Mouse (Mus musculus) erythroblast, embryonic 14.5 days (primary cell): ENCODE data around the gene Kcnq2. TPM values are rescaled to one million over a fixed set of nuclear protein-coding genes. Genes with fewer than 3 reads are reported as not detected.

Experiments used
- H3K27me3 ChIP-seq: 2 replicates; pipeline ENCODE4 v1.6.1; 2012; ENCODE audit warnings: inconsistent platforms; ENCODE audit not compliant: control insufficient read depth
- H3K36me3 ChIP-seq: 2 replicates; pipeline ENCODE4 v1.6.1; 2012; ENCODE audit warnings: mild to moderate bottlenecking, inconsistent platforms; ENCODE audit not compliant: control insufficient read depth
- H3K4me1 ChIP-seq: 2 replicates; pipeline ENCODE4 v1.6.1; 2012; ENCODE audit warnings: inconsistent platforms; ENCODE audit not compliant: control insufficient read depth
- H3K4me3 ChIP-seq: replicated peaks from 2 replicates; pipeline ENCODE3; 2012; ENCODE audit warnings: moderate library complexity, mild to moderate bottlenecking, inconsistent platforms
- H3K9me3 ChIP-seq: 2 replicates; pipeline ENCODE4 v1.6.1; 2012; ENCODE audit warnings: low read length, inconsistent platforms, mixed read lengths; ENCODE audit not compliant: control insufficient read depth
- GATA1 ChIP-seq: IDR thresholded peaks from 2 replicates; pipeline ENCODE4 v1.6.1; 2012; ENCODE audit warnings: low read length, inconsistent platforms, mixed read lengths
- TAL1 ChIP-seq: IDR thresholded peaks from 3 replicates; pipeline ENCODE4 v1.6.1; 2012; ENCODE audit warnings: low read length, inconsistent platforms, mixed read lengths
- polyA plus RNA-seq: library from polyadenylated mRNA; stranded (reverse); fragments of >175 nt; gene quantifications from 2 replicates; pipeline ENCODE4 v1.2.3, GENCODE M21; 2012

The Kcnq2 gene
- polyA plus RNA-seq, 1 experiment: 0.01 TPM

DNA sequence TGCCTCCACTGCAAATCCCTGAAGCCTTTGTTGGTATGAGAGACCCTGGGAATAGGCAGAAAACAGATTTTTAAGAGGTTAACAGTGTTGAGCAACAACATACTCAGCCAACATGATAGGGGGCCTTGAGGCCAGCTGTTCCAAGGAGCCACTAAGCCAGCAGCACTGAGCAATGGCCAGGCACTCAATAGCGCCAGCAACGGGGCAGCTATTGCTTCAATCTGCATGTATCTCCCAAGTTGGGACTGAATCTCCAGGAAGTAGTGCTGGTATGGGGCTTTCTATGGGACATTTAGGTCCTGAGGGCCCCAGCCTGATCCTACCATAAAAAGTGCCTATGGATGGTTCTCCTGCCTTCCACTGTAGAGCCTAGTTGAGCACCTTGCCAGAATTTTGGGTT lies 23.4 kb upstream of the Kcnq2 start:
- no peaks in the 10 kb centered on the region for H3K36me3 ChIP-seq
- TF ChIP-seq TAL1: no peak
- no peak for TF ChIP-seq GATA1
- H3K4me3 ChIP-seq: no peak overlapping the region
- no peaks in the 10 kb centered on the region for H3K4me1 ChIP-seq
- H3K9me3 ChIP-seq: no peaks in the 10 kb centered on the region
- H3K27me3 ChIP-seq: peaks cover 43% of the 10 kb centered on the region

DNA sequence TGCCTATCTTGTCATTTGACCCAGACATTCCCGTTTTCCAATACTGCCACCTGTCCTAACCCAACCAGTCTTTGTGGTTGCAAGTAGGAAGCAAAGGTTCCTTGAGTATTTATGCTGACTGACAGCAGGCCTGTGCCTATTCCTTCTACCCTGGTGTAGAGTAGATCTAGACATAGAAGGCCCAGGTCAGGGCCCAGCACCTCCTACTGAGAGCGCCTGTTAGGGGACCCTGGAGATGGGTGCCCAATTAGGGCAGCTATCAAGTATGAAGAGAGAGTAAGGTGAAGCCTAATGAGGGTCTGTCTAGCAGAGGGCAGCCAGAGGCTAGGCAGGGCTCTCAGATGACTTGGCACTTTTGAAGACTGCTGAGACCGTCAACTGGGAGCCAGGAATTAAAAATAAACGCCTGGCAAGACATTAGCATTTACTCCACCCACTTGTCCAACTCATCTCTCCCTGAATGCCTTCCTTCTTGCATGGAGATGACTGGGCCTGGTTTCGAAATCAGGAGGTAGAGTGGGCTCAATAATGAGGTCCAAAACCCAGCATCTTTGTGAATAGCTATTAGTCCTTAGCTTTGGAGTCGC lies 22.7 kb upstream of the Kcnq2 start:
- no peaks in the 10 kb centered on the region for H3K9me3 ChIP-seq
- H3K4me1 ChIP-seq: no peaks in the 10 kb centered on the region
- no peaks in the 10 kb centered on the region for H3K36me3 ChIP-seq
- no peak overlapping the region for H3K4me3 ChIP-seq
- TF ChIP-seq TAL1 (no peak), GATA1 (no peak)
- peaks cover 45% of the 10 kb centered on the region for H3K27me3 ChIP-seq

DNA sequence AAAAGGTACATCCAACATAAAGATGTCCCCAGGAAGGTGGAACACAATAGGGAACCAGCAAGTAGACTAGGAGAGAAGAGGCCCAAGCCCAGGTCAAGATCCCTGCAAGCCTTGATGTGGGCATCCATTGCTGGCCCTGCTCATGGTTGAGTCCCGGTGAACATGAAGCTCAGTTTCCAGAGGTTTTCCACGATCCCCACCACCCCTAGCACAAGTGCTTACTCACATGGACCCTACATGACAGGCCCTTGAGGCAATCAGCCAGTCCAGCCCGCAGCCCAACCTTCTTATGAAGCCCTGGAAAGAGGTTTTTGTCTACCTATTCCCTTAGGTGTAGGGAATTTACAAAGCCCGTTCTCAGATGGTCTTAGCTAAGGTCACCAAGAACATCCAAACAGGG lies 22.1 kb upstream of the Kcnq2 start:
- Histone ChIP-seq H3K27me3 (peaks cover 45% of the 10 kb centered on the region), H3K4me3 (no peak overlapping the region), H3K9me3 (no peaks in the 10 kb centered on the region), H3K36me3 (no peaks in the 10 kb centered on the region), H3K4me1 (no peaks in the 10 kb centered on the region)
- TF ChIP-seq GATA1 (no peak), TAL1 (no peak)

DNA sequence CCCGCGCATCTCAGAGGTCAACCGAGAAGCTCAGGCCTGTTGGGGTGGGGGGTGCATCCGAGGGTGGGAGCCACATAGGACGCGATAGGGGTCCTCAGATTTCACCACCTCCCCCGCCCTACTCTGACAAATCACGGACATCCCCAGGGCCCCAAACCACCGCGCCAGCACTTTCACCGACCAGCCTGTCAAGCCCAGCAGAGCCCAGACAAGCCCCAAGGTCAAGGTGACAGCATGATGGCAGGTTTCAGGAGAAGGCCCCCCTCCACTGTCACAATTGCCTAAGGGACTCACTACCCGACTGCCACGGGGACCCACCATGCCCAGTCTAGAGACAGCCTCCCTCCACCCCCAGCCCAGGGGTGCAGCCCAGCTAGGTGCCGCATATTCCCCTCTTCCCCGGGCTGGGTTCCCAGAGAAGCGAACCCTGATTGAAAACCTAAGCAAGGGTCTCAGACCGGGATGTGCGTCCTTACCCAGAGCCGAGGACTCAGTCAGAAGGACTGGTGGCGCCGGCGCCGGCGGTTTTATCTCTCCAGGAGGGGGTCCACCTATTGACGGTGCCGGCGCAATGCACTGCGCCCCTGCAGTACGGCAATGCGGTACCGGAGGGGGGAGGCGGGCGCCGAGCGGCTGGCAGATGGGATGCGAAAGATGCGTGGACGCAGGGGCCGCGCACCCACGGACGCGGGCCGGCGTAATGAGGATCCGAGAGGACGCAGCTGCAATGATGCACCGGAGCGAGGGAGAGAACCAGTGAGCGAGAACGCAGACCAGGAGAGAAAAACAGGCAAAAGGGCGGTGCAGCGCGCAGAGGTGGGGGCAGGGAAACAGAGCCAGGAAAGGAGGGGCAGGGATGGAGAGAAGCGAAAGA lies 21.4 kb upstream of the Kcnq2 start, which contains the start of gene Eef1a2:
Gene Eef1a2, minus strand, starts transcription at position 767 of the 874 bp plus-strand sequence.
- peaks cover 45% of the 10 kb centered on the region for H3K27me3 ChIP-seq
- H3K36me3 ChIP-seq: no peaks in the 10 kb centered on the region
- H3K4me3 ChIP-seq: no peak within 1 kb of the TSS

GRCm38 (mm10) chr2:181155801-181156200 lies 20.7 kb upstream of the Kcnq2 start:
- H3K4me3 ChIP-seq: no peak overlapping the region
- H3K9me3 ChIP-seq: no peaks in the 10 kb centered on the region
- H3K36me3 ChIP-seq: no peaks in the 10 kb centered on the region
- no peaks in the 10 kb centered on the region for H3K4me1 ChIP-seq
- peaks cover 49% of the 10 kb centered on the region for H3K27me3 ChIP-seq
- TF ChIP-seq TAL1 (no peak), GATA1 (no peak)

More for the DNA sequence above, 21.4 kb upstream of the Kcnq2 start, which contains the start of gene Eef1a2:
- no peak for TF ChIP-seq TAL1
- no peak for TF ChIP-seq GATA1
- H3K9me3 ChIP-seq: no peaks in the 10 kb centered on the region
- no peaks in the 10 kb centered on the region for H3K4me1 ChIP-seq

GRCm38 (mm10) chr2:181154831-181155415 lies 19.8 kb upstream of the Kcnq2 start:
- Histone ChIP-seq H3K4me1 (no peaks in the 10 kb centered on the region), H3K36me3 (no peaks in the 10 kb centered on the region), H3K9me3 (no peaks in the 10 kb centered on the region), H3K27me3 (peaks cover 57% of the 10 kb centered on the region), H3K4me3 (no peak overlapping the region)
- TF ChIP-seq GATA1 (no peak), TAL1 (no peak)

DNA sequence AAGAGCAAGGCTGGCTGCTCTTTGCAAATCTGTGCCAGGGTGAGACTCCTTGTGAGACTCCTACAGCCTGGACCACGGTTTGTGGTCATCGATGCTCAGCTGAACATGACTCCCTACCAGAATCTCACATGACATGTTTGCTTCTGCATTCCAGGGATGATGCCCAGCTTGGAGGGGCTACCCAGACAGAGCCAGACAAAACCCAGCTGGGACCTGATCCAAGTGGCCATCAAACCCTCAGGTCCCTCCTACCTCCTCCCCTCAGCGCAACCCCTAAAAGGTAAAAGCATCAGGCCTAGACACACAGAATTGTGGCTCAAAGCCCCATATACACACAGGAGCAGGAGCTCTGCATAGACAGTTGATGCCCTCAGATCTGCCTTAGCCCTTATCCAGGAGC lies 19.3 kb upstream of the Kcnq2 start:
- TF ChIP-seq TAL1: no peak
- TF ChIP-seq GATA1: no peak
- no peaks in the 10 kb centered on the region for H3K4me1 ChIP-seq
- no peaks in the 10 kb centered on the region for H3K9me3 ChIP-seq
- H3K27me3 ChIP-seq: peaks cover 62% of the 10 kb centered on the region
- H3K36me3 ChIP-seq: no peaks in the 10 kb centered on the region
- H3K4me3 ChIP-seq: no peak overlapping the region

GRCm38 (mm10) chr2:181153837-181154236 lies 18.7 kb upstream of the Kcnq2 start:
- no peak for TF ChIP-seq TAL1
- no peak for TF ChIP-seq GATA1
- no peak overlapping the region for H3K4me3 ChIP-seq
- no peaks in the 10 kb centered on the region for H3K4me1 ChIP-seq
- peaks cover 64% of the 10 kb centered on the region for H3K27me3 ChIP-seq
- no peaks in the 10 kb centered on the region for H3K9me3 ChIP-seq
- H3K36me3 ChIP-seq: no peaks in the 10 kb centered on the region

DNA sequence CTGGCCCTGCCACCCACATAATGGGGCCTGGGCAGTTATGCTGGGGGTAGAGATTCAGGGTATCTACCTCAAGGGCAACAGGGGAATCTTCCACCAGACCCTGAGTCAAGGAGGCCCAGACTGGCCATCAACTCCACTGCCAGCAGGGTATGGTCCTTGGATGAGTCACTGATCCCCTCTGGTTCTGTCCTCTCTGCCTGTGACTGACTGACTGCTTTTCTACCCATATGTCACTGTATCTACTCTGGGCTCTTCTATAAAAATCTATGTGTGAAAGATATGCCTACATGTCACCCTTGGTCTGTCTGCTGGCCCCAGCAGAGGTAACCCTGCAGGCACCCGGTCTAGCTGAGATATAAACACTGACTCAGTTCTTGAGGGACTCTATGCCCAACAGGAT lies 18.0 kb upstream of the Kcnq2 start:
- TF ChIP-seq TAL1: no peak
- H3K4me3 ChIP-seq: no peak overlapping the region
- no peaks in the 10 kb centered on the region for H3K4me1 ChIP-seq
- peaks cover 68% of the 10 kb centered on the region for H3K27me3 ChIP-seq
- no peaks in the 10 kb centered on the region for H3K36me3 ChIP-seq
- H3K9me3 ChIP-seq: no peaks in the 10 kb centered on the region
